Mouse (Mus musculus) MEL (cell line): ENCODE results near the gene Nemf. TPM values are rescaled to one million over a fixed set of nuclear protein-coding genes. Genes with fewer than 3 reads are reported as not detected.

Experiments used
- DNase-seq: peaks from one replicate; pipeline ENCODE4 v3.0.0; 2011; ENCODE audit warnings: low read depth, low spot score
- H3K27ac ChIP-seq: 2 replicates; pipeline ENCODE4 v1.5.1; 2012; ENCODE audit warnings: low read depth, mild to moderate bottlenecking, control low read depth, low read length, moderate library complexity; ENCODE audit not compliant: control insufficient read depth
- H3K27me3 ChIP-seq, 2 experiments: fragments of 150-350 bp in 1 of 2; sonication (generic) in 1 of 2; 2 replicates each; pipeline ENCODE4 v1.6.1; 2012; ENCODE audit warnings: low read length in 2 of 2, mild to moderate bottlenecking in 2 of 2, improper control_type of control experiment in 1 of 2, moderate library complexity in 1 of 2; ENCODE audit not compliant: insufficient read depth in 2 of 2, control insufficient read depth in 1 of 2
- H3K36me3 ChIP-seq, 2 experiments: 2 replicates each; pipeline ENCODE4 v1.6.1; 2012 to 2014; ENCODE audit warnings: low read length in 2 of 2, improper control_type of control experiment in 1 of 2, inconsistent platforms in 1 of 2, mild to moderate bottlenecking in 1 of 2; ENCODE audit not compliant: insufficient read depth in 2 of 2, control insufficient read depth in 1 of 2
- H3K4me1 ChIP-seq, 2 experiments: fragments of 150-350 bp in 1 of 2; sonication (generic) in 1 of 2; 2 replicates each; pipeline ENCODE4 v1.6.1; 2012; ENCODE audit warnings: low read length in 2 of 2, improper control_type of control experiment in 1 of 2, mild to moderate bottlenecking in 1 of 2; ENCODE audit not compliant: insufficient read depth in 2 of 2, control insufficient read depth in 1 of 2
- H3K4me3 ChIP-seq, 2 experiments: fragments of 150-350 bp in 1 of 2; sonication (generic) in 1 of 2; 2 replicates each; pipeline ENCODE4 v1.5.1; 2012; ENCODE audit warnings: low read depth in 2 of 2, low read length in 2 of 2, mild to moderate bottlenecking in 2 of 2, moderate library complexity in 2 of 2, control low read depth in 1 of 2, improper control_type of control experiment in 1 of 2; ENCODE audit not compliant: control insufficient read depth in 1 of 2, insufficient read depth in 1 of 2
- H3K79me2 ChIP-seq: 2 replicates; pipeline ENCODE4 v1.6.1; 2012; ENCODE audit warnings: mild to moderate bottlenecking, low read length, moderate library complexity; ENCODE audit not compliant: control insufficient read depth, poor library complexity, insufficient read depth
- H3K9ac ChIP-seq: 2 replicates; pipeline ENCODE4 v1.6.1; 2012; ENCODE audit warnings: low read depth, mild to moderate bottlenecking, control low read depth, low read length, moderate library complexity; ENCODE audit not compliant: control insufficient read depth, poor library complexity, severe bottlenecking
- H3K9me3 ChIP-seq: fragments of 150-350 bp; sonication (generic); replicated peaks from 2 replicates; pipeline ENCODE4 v1.6.1; 2012; ENCODE audit warnings: mild to moderate bottlenecking, low read length, improper control_type of control experiment, moderate library complexity; ENCODE audit not compliant: insufficient read depth
- E2F4 ChIP-seq: IDR thresholded peaks from 2 replicates; pipeline ENCODE4 v1.6.1; 2011; ENCODE audit warnings: low read depth, low read length, improper control_type of control experiment, borderline replicate concordance
- ELF1 ChIP-seq: IDR thresholded peaks from 2 replicates; pipeline ENCODE4 v1.6.1; 2014; ENCODE audit warnings: low read depth, mild to moderate bottlenecking, inconsistent platforms, low read length, improper control_type of control experiment, moderate library complexity
- ETS1 ChIP-seq: IDR thresholded peaks from 2 replicates; pipeline ENCODE4 v1.6.1; 2012; ENCODE audit warnings: low read depth, mild to moderate bottlenecking, inconsistent platforms, low read length, improper control_type of control experiment, moderate library complexity
- GATA1 ChIP-seq: IDR thresholded peaks from 2 replicates; pipeline ENCODE4 v1.6.1; 2011; ENCODE audit warnings: low read depth, low read length, improper control_type of control experiment
- HCFC1 ChIP-seq: IDR thresholded peaks from 2 replicates; pipeline ENCODE4 v1.6.1; 2012; ENCODE audit warnings: low read depth, mild to moderate bottlenecking, inconsistent platforms, low read length, improper control_type of control experiment, moderate library complexity
- JUND ChIP-seq: IDR thresholded peaks from 2 replicates; pipeline ENCODE4 v1.6.1; 2011; ENCODE audit warnings: low read depth, mild to moderate bottlenecking, improper control_type of control experiment, low read length
- KAT2A ChIP-seq: conservative IDR thresholded peaks from 2 replicates; pipeline ENCODE4 v1.6.1; 2012; ENCODE audit warnings: low read depth, low read length, improper control_type of control experiment, inconsistent platforms
- MAFK ChIP-seq: IDR thresholded peaks from 2 replicates; pipeline ENCODE4 v1.6.1; 2011; ENCODE audit warnings: low read depth, mild to moderate bottlenecking, low read length, improper control_type of control experiment, borderline replicate concordance
- MAX ChIP-seq: IDR thresholded peaks from 2 replicates; pipeline ENCODE4 v1.6.1; 2011; ENCODE audit warnings: low read length, improper control_type of control experiment
- MEF2A ChIP-seq: IDR thresholded peaks from 2 replicates; pipeline ENCODE4 v1.6.1; 2014; ENCODE audit warnings: low read depth, mild to moderate bottlenecking, inconsistent platforms, low read length, improper control_type of control experiment; ENCODE audit not compliant: poor library complexity, insufficient replicate concordance, severe bottlenecking; ENCODE audit errors: extremely low read depth
- MXI1 ChIP-seq: IDR thresholded peaks from 2 replicates; pipeline ENCODE4 v1.6.1; 2011; ENCODE audit warnings: mild to moderate bottlenecking, low read depth, low read length, improper control_type of control experiment
- MYB ChIP-seq: IDR thresholded peaks from 2 replicates; pipeline ENCODE4 v1.6.1; 2011; ENCODE audit warnings: mild to moderate bottlenecking, low read depth, low read length, improper control_type of control experiment
- NELFE ChIP-seq: IDR thresholded peaks from 2 replicates; pipeline ENCODE4 v1.6.1; 2011; ENCODE audit warnings: low read depth, low read length, improper control_type of control experiment
- NRF1 ChIP-seq: IDR thresholded peaks from 2 replicates; pipeline ENCODE4 v1.6.1; 2014; ENCODE audit warnings: low read depth, mild to moderate bottlenecking, inconsistent platforms, low read length, improper control_type of control experiment, moderate library complexity; ENCODE audit not compliant: poor library complexity, insufficient read depth, severe bottlenecking
- POLR2A ChIP-seq, 2 experiments: IDR thresholded peaks; 2 replicates each; pipeline ENCODE4 v1.6.1; 2011 to 2012; ENCODE audit warnings: low read length in 2 of 2, mild to moderate bottlenecking in 2 of 2, control low read depth in 1 of 2, improper control_type of control experiment in 1 of 2, low read depth in 1 of 2, moderate library complexity in 1 of 2; ENCODE audit not compliant: control insufficient read depth in 1 of 2, insufficient read depth in 1 of 2, poor library complexity in 1 of 2
- POLR2AphosphoS5 ChIP-seq: IDR thresholded peaks from 2 replicates; pipeline ENCODE4 v1.6.1; 2012; ENCODE audit warnings: low read depth, borderline replicate concordance, mild to moderate bottlenecking, inconsistent platforms, low read length, moderate library complexity, mixed read lengths
- RAD21 ChIP-seq: IDR thresholded peaks from 2 replicates; pipeline ENCODE4 v1.6.1; 2011; ENCODE audit warnings: mild to moderate bottlenecking, low read depth, low read length, improper control_type of control experiment
- SIN3A ChIP-seq: IDR thresholded peaks from 2 replicates; pipeline ENCODE4 v1.6.1; 2012; ENCODE audit warnings: low read length, improper control_type of control experiment, inconsistent platforms
- SMC3 ChIP-seq: IDR thresholded peaks from 2 replicates; pipeline ENCODE4 v1.6.1; 2011; ENCODE audit warnings: low read depth, low read length, improper control_type of control experiment
- UBTF ChIP-seq: IDR thresholded peaks from 2 replicates; pipeline ENCODE4 v1.6.1; 2012; ENCODE audit warnings: low read depth, mild to moderate bottlenecking, inconsistent platforms, low read length, improper control_type of control experiment, moderate library complexity, borderline replicate concordance; ENCODE audit not compliant: insufficient read depth
- USF1 ChIP-seq: IDR thresholded peaks from 2 replicates; pipeline ENCODE4 v1.6.1; 2014; ENCODE audit warnings: low read depth, mild to moderate bottlenecking, inconsistent platforms, low read length, improper control_type of control experiment, moderate library complexity
- polyA plus RNA-seq, 2 experiments: library from polyadenylated mRNA; stranded (reverse) in 1 of 2; unstranded in 1 of 2; fragments of >175 nt in 1 of 2; fragments of >200 nt in 1 of 2; gene quantifications; 2 replicates each; pipeline versions ENCODE4 v1.2.1 to v1.2.4; 2012; ENCODE audit warnings: low replicate concordance in 2 of 2, low read depth in 1 of 2; ENCODE audit not compliant: insufficient read length in 2 of 2, insufficient read depth in 1 of 2, missing spikeins in 1 of 2
- total RNA-seq: library from RNA; depleted of rRNA; stranded (reverse); fragments of 300-350 nt; gene quantifications from 2 replicates; pipeline ENCODE4 v1.2.3, GENCODE M21; 2012

The Nemf gene
- total and polyA plus RNA-seq, 3 experiments, result 30.2 to 33.4 TPM; not detected in 1

GRCm38 (mm10) chr12:69366424-69366823, 9.5 kb upstream of the Nemf start (continued):
- TF ChIP-seq MYB (no peak), HCFC1 (0 out of 2 replicates have a peak, but pooled peaks have one; percentile 33), UBTF (no peak), MXI1 (no peak), MAX (no peak), POLR2AphosphoS5 (no peak), ETS1 (no peak), JUND (no peak), MEF2A (no peak), KAT2A (no peak), ELF1 (no peak), E2F4 (no peak), RAD21 (peak; percentile 29), NELFE (no peak), NRF1 (no peak), POLR2A (IDR thresholded peaks at IDR 0.05; ENCODE audit: control insufficient read depth in 1 of 2, insufficient read depth in 1 of 2, low read depth in 1 of 2, low read length in 2 of 2, poor library complexity in 1 of 2) (no peak)
- TF ChIP-seq, all 39 proteins: peak for 5

GRCm38 (mm10) chr12:69365757-69366156, 8.8 kb upstream of the Nemf start:
- no peak for TF ChIP-seq GATA1
- no peak for TF ChIP-seq MAFK
- no peak for TF ChIP-seq USF1
- no peak for TF ChIP-seq POLR2AphosphoS5
- no peak for TF ChIP-seq E2F4
- TF ChIP-seq ETS1, result no peak
- TF ChIP-seq SMC3, result no peak
- no peak for TF ChIP-seq HCFC1
- no peak for TF ChIP-seq SIN3A
- no peak for TF ChIP-seq JUND
- TF ChIP-seq POLR2A (IDR thresholded peaks at IDR 0.05; ENCODE audit: control insufficient read depth in 1 of 2, insufficient read depth in 1 of 2, low read depth in 1 of 2, low read length in 2 of 2, poor library complexity in 1 of 2), result no peak
- no peak overlapping the region for H3K4me3 ChIP-seq
- no peak overlapping the region for H3K9ac ChIP-seq
- H3K9me3 ChIP-seq, result no peaks in the 10 kb centered on the region
- H3K4me1 ChIP-seq, result peaks cover 3 to 4% of the 10 kb centered on the region in 2 experiments; a peak in 3 of 4 replicates
- H3K27ac ChIP-seq, result no peak overlapping the region
- H3K79me2 ChIP-seq, result peaks cover 1% of the 10 kb centered on the region; the same call in 1 of the 2 replicates
- peaks cover 0 to 13% of the 10 kb centered on the region in 2 experiments; a peak in 2 of 4 replicates for H3K36me3 ChIP-seq
- DNase-seq, result no peak
- no peaks in the 10 kb centered on the region for H3K27me3 ChIP-seq
